Mouse (Mus musculus) spleen, postnatal 10 days (tissue): ENCODE measurements around the gene Gbx2.

ENCODE experiments used
- DNase-seq, 2 experiments: peaks; one replicate each; pipeline ENCODE4 v3.0.0; 2021 to 2022; ENCODE audit warnings: low spot score in 2 of 2

Gbx2 gene

GRCm38 (mm10) chr1:89912392-89912791, 18.6 kb downstream of the Gbx2 start:
- no peak for DNase-seq

DNA sequence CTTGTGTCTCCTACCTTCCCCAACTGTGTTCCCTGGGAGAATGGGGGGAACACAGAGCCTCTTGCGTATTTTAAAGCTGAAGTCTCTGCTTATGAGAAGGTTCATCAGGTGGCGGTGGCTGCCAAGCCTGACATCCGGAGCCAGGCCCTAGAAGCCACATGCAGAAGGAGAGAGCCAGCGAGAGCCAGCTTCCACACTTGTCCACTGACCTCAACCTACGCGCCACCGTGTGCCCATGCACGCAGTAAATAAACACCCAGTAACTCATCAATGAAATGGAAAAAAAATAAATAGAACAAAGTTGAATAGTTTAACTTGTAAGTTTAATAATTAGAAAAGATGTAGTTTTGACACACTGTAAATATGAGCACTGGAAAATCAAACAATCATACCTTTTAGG, 21.2 kb downstream of the Gbx2 start:
- DNase-seq: no peak

- DNase-seq: no peak
Observed at GRCm38 (mm10) chr1:89902641-89903040, 28.3 kb downstream of the Gbx2 start.

- no peak for DNase-seq
Observed at GRCm38 (mm10) chr1:89902236-89902635, 28.7 kb downstream of the Gbx2 start.

DNA sequence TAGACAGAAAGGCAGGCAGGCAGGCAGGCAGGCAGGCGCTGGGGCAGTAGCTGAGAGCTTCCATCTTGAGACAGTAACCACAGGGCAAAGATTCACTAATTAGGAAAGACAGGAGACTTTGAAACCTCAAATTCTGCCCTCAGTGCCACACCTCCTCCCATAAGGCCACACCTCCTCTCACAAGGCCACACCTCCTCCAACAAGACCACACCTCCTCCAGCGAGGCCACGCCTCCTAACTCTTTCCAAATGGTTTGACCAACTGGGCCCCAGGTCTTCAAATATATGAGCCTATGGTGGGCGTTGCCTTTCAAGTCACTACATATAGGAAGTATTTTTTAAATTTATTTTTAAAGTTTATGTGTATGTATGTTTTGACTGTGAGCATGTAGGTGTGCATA, 29.6 kb downstream of the Gbx2 start:
- no peak for DNase-seq

DNA sequence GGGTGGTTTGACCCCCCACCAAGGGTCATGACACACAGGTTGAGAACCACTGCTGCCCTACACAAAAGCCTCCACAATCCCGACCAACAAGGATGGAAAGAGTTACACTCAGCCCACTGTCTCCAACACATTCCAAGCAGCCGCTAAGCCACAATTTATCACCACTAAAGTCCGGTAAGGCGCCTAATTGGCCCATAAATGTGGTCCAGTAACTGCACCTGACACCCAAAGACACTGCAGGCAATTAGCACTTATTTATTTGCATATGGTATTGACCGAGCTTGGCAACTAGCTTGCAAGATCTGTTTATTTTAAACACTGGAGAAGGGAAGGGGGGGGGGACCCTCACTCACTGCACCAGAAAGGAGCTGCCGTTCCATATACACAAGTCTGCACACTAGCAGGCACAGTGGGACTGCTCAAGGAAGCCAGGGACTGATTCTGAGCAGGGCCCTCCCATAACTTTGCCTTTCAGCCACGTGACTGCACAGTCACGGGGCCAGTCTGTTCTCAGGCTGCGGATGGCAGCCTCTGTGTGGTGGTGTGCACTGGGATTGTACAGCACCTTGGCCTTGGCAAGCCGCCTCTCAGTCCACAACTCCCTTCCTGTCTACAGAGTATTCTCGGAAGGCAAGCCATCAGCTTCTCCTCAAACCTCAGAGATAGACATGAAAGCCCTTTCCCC, 31.1 kb downstream of the Gbx2 start:
- DNase-seq: no peak

GRCm38 (mm10) chr1:89899036-89899435, 31.9 kb downstream of the Gbx2 start:
- no peak for DNase-seq

DNA sequence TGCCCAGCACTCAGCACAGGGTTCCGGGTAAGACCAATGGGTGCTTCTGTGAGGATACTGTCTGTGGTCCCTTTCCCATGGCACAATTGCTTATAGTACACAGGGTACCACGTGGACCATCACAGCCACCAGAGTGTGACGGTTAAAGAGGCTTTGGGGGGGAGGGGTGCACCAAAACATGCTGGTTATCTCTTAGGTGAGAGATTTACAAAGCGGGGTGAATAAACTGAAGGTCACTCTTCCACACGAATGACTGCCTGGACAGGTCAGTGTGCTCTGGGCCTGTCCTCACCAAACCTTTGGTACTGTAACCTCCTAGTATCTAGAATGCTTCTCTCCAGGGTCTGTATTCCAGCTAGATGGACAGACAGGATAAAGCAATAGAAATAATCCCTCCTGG, 35.2 kb downstream of the Gbx2 start:
- DNase-seq: no peak

GRCm38 (mm10) chr1:89892281-89892680, 38.7 kb downstream of the Gbx2 start:
- no peak for DNase-seq

DNA sequence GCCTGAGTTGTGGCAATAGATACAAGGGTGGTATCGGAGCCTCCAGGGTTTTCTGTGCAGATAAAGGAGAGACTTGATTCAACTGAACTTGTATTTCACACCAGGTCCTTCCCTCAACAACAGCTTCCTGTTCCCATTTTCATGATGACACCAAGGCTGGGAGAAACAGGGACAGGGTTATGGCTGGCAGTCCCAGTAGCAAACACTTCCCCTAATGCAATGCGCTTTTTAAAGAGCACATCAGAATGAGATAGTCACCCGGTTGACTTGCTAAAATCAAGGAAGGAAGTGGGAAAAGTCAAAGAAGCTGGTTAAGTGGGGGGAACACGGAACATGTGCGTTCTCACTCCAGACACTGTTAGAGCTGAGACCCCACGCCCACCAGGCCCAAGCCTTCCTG, 39.6 kb downstream of the Gbx2 start:
- no peak for DNase-seq

- no peak for DNase-seq
Observed at GRCm38 (mm10) chr1:89885696-89886095, 45.3 kb downstream of the Gbx2 start.

DNA sequence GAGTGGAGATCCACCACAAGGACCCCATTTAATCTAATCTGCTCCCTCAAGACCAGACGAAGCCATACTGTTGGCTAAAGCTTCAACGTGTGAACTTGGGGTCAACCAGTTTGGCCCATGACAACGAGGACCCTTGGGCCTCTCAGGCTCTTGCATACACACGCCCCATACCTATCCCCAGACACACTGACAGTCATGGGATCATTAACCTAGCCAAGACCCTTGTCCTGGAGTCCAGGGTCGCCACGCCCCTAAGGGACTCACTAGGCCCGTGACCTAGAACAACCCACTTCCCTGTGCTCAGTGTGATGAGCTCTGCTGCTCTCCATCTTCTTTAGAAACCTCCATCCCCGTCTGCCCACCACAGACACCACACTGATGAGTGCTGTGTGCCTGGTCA, 46.6 kb downstream of the Gbx2 start:
- DNase-seq: no peak

- DNase-seq: no peak
Observed at GRCm38 (mm10) chr1:89880834-89881233, 50.1 kb downstream of the Gbx2 start.

DNA sequence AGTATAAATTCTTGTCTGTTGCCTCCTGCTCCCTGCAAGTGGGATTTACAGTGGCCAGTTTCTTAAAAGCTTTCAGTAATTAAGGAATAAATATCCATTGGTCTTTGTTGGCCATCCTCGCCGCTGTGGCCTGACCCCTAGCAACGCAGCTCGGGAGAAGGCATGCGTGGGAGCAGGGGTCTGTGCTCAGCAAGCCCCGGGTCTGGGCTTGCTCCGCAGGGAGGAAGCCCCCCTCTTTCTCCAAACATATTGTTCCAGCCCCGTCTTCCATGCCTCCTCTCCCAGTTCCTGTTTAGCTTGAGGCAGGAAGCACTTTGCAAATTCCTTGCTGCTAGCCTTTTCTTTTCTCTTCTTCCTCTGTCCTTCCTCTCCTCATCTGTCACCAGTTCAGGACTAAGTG, 50.8 kb downstream of the Gbx2 start:
- no peak for DNase-seq

DNA sequence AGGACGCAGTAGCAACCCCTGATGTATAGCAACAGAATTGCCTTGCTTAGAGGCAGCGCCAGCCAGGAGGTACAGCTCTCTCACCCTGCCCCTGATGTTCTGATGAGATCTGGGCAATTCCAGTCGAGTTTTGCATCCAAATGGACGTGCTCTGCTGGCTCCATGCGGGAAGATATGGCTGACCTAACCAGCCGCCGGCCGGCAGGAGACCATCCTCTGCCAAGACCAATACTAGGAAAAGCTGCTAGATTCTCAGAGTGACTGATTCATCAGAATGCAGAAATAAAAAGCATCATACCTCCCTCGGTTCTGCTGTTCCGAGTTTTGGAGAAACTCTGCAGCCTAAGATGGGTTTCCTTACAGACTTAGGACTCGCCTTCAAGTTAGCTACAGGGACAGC, 52.5 kb downstream of the Gbx2 start:
- DNase-seq: no peak
